8 mouse cellular contexts compared by ENCODE assay signal in the genomic region with DNA sequence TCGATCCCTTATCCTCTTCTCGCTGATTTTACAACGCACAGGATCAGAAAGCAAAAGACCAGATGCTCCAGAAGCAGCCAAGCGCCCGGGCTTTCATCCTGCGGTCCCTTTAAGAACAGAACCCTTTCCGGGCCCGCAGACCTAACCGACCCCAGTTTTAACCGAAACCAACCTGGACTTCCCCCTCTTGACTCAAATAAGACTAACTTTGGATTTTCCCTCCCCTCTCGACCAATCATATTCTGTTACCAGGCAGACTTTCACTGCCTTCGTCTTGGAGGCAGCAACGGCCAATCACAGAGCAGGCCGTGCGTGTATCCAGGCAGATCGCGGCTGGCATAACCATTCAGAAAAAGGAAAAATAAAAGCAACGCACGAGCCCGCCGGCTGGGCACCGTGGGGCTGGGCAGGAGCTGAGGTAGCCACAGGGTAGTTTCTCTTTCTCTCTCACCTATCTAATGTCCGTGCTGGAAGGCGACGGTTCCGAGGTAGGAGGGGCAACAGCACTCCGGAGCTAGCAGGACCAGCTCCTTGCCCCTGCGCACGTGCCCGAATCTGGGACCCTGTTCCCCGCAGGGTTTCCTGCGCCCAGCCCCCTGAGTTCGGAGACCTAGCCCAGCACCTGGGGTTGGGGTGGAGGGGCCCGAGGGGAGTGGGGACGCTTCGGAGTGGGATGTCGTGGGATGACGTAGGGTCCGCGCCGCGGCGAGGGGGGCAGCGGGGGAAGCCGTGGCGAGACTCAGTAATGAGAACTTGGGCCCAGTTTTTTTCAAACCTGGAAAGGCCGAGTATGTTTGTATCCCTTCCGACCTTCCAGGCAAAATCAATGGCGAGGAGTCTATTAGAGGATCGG. TPM values are rescaled to one million over a fixed set of nuclear protein-coding genes. Genes with fewer than 3 reads are reported as not detected.
DNase-seq lines count a peak whose midpoint lies in the region; ATAC-seq and TF ChIP-seq lines count a peak whose summit lies in the region.

Gene Rfx5 (plus strand): TSS at position 312 of the 853 bp plus-strand sequence.

- intact Hi-C loops in gastrocnemius, adult 2 months (cut with DNase I) = loop anchor here (2.0 kb wide), 1 partner anchor 21 kb away; the partner anchor contains the start of gene Pi4kb
- intact Hi-C loops in left cerebral cortex, adult 2 months (cut with DNase I) = loop anchor here (1.0 kb wide), 1 partner anchor 20 kb away; the partner anchor contains the start of gene Pi4kb

- H3K4me1 ChIP-seq in hindbrain, postnatal 0 days (ENCODE audit: insufficient read depth, low read length) = peaks cover 15% of the 10 kb centered on the region

- H3K27ac ChIP-seq in gastrocnemius, adult 2 months = peak within 1 kb of the TSS; percentile 94
- H3K27ac ChIP-seq in hindbrain, postnatal 0 days = peak within 1 kb of the TSS; percentile 99
- H3K27ac ChIP-seq in left cerebral cortex, adult 2 months = peak within 1 kb of the TSS; percentile 80

- peaks cover 23% of the 10 kb centered on the region for H3K36me3 ChIP-seq in hindbrain, postnatal 0 days (ENCODE audit: insufficient read depth, low read length)

- no peak for TF ChIP-seq CTCF in gastrocnemius, adult 2 months (IDR thresholded peaks at IDR 0.05)
- no peak; the same call in 1 of the 2 replicates for TF ChIP-seq CTCF in hindbrain, postnatal 0 days (IDR thresholded peaks at IDR 0.05; ENCODE audit: low read depth)
- TF ChIP-seq CTCF in left cerebral cortex, adult 2 months (IDR thresholded peaks at IDR 0.05) = no peak; the same call in 1 of the 2 replicates

- H3K27me3 ChIP-seq in hindbrain, postnatal 0 days (ENCODE audit: insufficient read depth, low read length) = no peaks in the 10 kb centered on the region

- DNase-seq in ZHBTc4 (ENCODE audit: low read depth, low spot score) = peak; percentile 96
- peak; percentile 92 for DNase-seq in gastrocnemius, adult 2 months
- peak; percentile 98 for DNase-seq in hindbrain, postnatal 0 days (ENCODE audit: low spot score)
- DNase-seq in left cerebral cortex, adult 2 months (ENCODE audit: extremely low spot score in 1 of 2, low spot score in 2 of 2) = peak; percentile 88 to 90
- peak; percentile 94 to 95 for DNase-seq in right cerebral cortex, adult 2 months (ENCODE audit: low spot score in 2 of 2)
- DNase-seq in urinary bladder, postnatal 14 days (ENCODE audit: low spot score) = peak; percentile 93

- under 1% methylated on average over 48 of the region's 50 CpGs for WGBS in hindbrain, postnatal 0 days

- ATAC-seq in common myeloid progenitor, adult 5-6 weeks (replicated peaks; ENCODE audit: low read depth, poor library complexity, severe bottlenecking) = peak; percentile 93
- peak; percentile 97 for ATAC-seq in hindbrain, postnatal 0 days
- ATAC-seq in megakaryocyte, adult 5-6 weeks (ENCODE audit: poor library complexity, severe bottlenecking) = peak; percentile 93

- H3K4me3 ChIP-seq in gastrocnemius, adult 2 months = peak within 1 kb of the TSS; percentile 98
- peak within 1 kb of the TSS; percentile 84 for H3K4me3 ChIP-seq in hindbrain, postnatal 0 days (ENCODE audit: low read length)
- H3K4me3 ChIP-seq in left cerebral cortex, adult 2 months = peak within 1 kb of the TSS; percentile 91

- H3K9me3 ChIP-seq in hindbrain, postnatal 0 days (ENCODE audit: low read length) = no peaks in the 10 kb centered on the region

- peak within 1 kb of the TSS; percentile 95 for H3K9ac ChIP-seq in hindbrain, postnatal 0 days (replicated peaks; ENCODE audit: low read length)

- H3K4me2 ChIP-seq in hindbrain, postnatal 0 days (ENCODE audit: low read depth, low read length) = peak within 1 kb of the TSS; percentile 68

RNA-seq across cellular contexts. Expression of gene Rfx5, which starts in this region (rescaled TPM):
- total RNA-seq in common myeloid progenitor, adult 5-6 weeks (2017) = 24.3 and 27.3 TPM in 2 replicates
- total RNA-seq in gastrocnemius, adult 2 months (2021) = 1 to 10 TPM; 4.7 to 5.2 TPM
- 13.9 and 18.3 TPM in 2 replicates for total RNA-seq in hindbrain, postnatal 0 days (2014; rRNA removed)
- 5.4 and 5.8 TPM in 2 replicates for polyA plus RNA-seq in hindbrain, postnatal 0 days (2015; fragmentation: Nextera tagmentation; extraction: Ambion mirVana)
- 10 to 100 TPM; 23.3 to 28.2 TPM for total RNA-seq in left cerebral cortex, adult 2 months (2021)
- 7.0 and 9.1 TPM in 2 replicates for total RNA-seq in megakaryocyte, adult 5-6 weeks (2015)
- 8.7 and 10.2 TPM in 2 replicates for total RNA-seq in megakaryocyte, adult 5-6 weeks (2017)

Comparison
In these comparisons a context has a peak if more than half of its experiments do, and no peak if none do; other contexts are left out.
1. Peak in every context shown above with its lines: DNase-seq, ATAC-seq, H3K4me3 ChIP-seq and H3K27ac ChIP-seq.